Mouse (Mus musculus) limb, embryonic 14.5 days (tissue): ENCODE data around the gene Zfp444. TPM values are rescaled to one million over a fixed set of nuclear protein-coding genes. Genes with fewer than 3 reads are reported as not detected.

Source experiments
- ATAC-seq: fragments of 200-750 bp; cut with Nextera tagmentation; 2 replicates; pipeline ENCODE4 v1.8.0; 2017; ENCODE audit warnings: low read depth, moderate number of reproducible peaks, moderate TSS enrichment; ENCODE audit not compliant: low FRiP score
- DNase-seq: peaks from one replicate; pipeline ENCODE4 v3.0.0-alpha.2; 2015; ENCODE audit warnings: low spot score
- H3K27ac ChIP-seq: fragments of 300-500 bp; sonication (generic); replicated peaks from 2 replicates; pipeline ENCODE4 v1.5.1; 2014; ENCODE audit warnings: low read depth, mild to moderate bottlenecking, low read length, moderate library complexity, mixed read lengths
- H3K27me3 ChIP-seq: fragments of 300-500 bp; sonication (generic); 2 replicates; pipeline ENCODE4 v1.6.1; 2014; ENCODE audit warnings: low read length, mixed read lengths; ENCODE audit not compliant: control insufficient read depth, insufficient read depth
- H3K36me3 ChIP-seq: fragments of 300-500 bp; sonication (generic); 2 replicates; pipeline ENCODE4 v1.6.1; 2014; ENCODE audit warnings: mild to moderate bottlenecking, low read length, moderate library complexity, mixed read lengths; ENCODE audit not compliant: control insufficient read depth, insufficient read depth
- H3K4me1 ChIP-seq: fragments of 300-500 bp; sonication (generic); 2 replicates; pipeline ENCODE4 v1.6.1; 2014; ENCODE audit warnings: antibody characterized with exemption, low read length, mixed read lengths; ENCODE audit not compliant: control insufficient read depth, insufficient read depth
- H3K4me2 ChIP-seq: fragments of 300-500 bp; sonication (generic); replicated peaks from 2 replicates; pipeline ENCODE4 v1.6.1; 2014; ENCODE audit warnings: low read depth, mild to moderate bottlenecking, low read length, moderate library complexity; ENCODE audit not compliant: severe bottlenecking
- H3K4me3 ChIP-seq: fragments of 300-500 bp; sonication (generic); replicated peaks from 2 replicates; pipeline ENCODE4 v1.5.1; 2014; ENCODE audit warnings: low read length
- H3K9ac ChIP-seq: fragments of 300-500 bp; sonication (generic); 2 replicates; pipeline ENCODE4 v1.6.1; 2014; ENCODE audit warnings: mild to moderate bottlenecking, low read depth, low read length, moderate library complexity; ENCODE audit not compliant: severe bottlenecking
- H3K9me3 ChIP-seq: fragments of 300-500 bp; sonication (generic); 2 replicates; pipeline ENCODE4 v1.6.1; 2016; ENCODE audit warnings: low read length; ENCODE audit not compliant: control insufficient read depth
- POLR2A ChIP-seq: fragments of 200-500 bp; IDR thresholded peaks from 2 replicates; pipeline ENCODE4 v1.8.0; 2012; ENCODE audit warnings: inconsistent platforms, mild to moderate bottlenecking, moderate library complexity, borderline replicate concordance; ENCODE audit not compliant: insufficient read depth, insufficient read length; ENCODE audit errors: extremely low read depth
- WGBS: fragments of 180-500 bp; shearing (Covaris S2); extraction: QIAGEN DNeasy Blood & Tissue Kit; methylation state at CpG from one replicate; pipeline ENCODE4 v1.1.7; 2014; 5-methylcytosine and 5-hydroxymethylcytosine counted together
- polyA plus RNA-seq, 2 experiments: library from polyadenylated mRNA; depleted of rRNA in 1 of 2; stranded (reverse) in 1 of 2; unstranded in 1 of 2; fragments of >200 nt; fragmentation: Nextera tagmentation in 1 of 2; extraction: Ambion mirVana in 1 of 2; gene quantifications; 2 replicates each; pipeline versions ENCODE4 v1.2.1 to v1.2.3; 2012 to 2014

Zfp444 gene
- polyA plus RNA-seq, 2 experiments, result 50.6 to 54.2 TPM

DNA sequence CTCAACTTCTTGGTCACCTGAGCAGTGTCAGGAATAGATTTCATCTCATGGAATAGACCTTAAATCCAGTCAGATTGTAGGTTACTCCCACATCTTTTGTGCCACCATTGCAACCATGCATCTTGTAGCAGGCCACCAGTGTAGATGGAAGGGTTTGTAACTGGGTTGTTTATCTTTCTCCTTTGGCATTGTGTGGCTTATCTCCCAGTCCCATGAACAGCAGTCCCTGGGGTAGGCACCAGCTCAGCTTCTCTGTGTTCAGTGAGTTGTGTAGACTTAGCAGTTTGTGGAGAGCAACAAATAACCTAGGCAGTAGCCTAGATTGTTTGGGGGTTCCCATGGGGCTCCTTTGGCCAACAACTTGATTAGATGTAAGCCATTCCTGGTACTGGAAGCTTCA is 10.9 kb downstream of the Zfp444 start:
- TF ChIP-seq POLR2A, result no peak
- Histone ChIP-seq H3K9ac (no peak overlapping the region), H3K4me2 (no peak overlapping the region), H3K36me3 (peaks cover 52% of the 10 kb centered on the region), H3K27ac (no peak overlapping the region), H3K9me3 (no peaks in the 10 kb centered on the region), H3K4me1 (no peaks in the 10 kb centered on the region), H3K27me3 (no peaks in the 10 kb centered on the region), H3K4me3 (no peak overlapping the region)
- ATAC-seq (no peak), DNase-seq (no peak)

DNA sequence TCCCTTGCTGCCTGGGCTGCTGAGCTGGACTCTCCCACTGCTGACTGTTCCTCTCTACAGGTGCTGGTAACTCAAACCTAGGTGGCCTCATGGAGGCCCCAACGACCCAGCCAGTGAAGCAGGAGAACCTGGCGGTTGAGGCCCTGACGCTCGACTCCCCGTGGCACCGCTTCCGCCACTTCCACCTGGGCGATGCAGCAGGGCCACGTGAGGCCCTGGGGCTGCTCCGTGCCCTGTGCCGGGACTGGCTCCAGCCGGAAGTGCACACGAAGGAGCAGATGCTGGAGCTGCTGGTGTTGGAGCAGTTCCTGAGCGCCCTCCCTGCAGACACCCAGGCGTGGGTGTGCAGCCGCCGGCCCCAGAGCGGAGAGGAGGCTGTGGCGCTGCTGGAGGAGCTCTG is 11.8 kb downstream of the Zfp444 start:
- no peaks in the 10 kb centered on the region for H3K27me3 ChIP-seq
- no peak overlapping the region for H3K9ac ChIP-seq
- no peak overlapping the region for H3K4me3 ChIP-seq
- no peak for TF ChIP-seq POLR2A
- no peak for ATAC-seq
- H3K9me3 ChIP-seq, result no peaks in the 10 kb centered on the region
- no peaks in the 10 kb centered on the region for H3K4me1 ChIP-seq
- peaks cover 61% of the 10 kb centered on the region for H3K36me3 ChIP-seq
- no peak overlapping the region for H3K4me2 ChIP-seq
- WGBS, result 92% methylated on average over 19 of the region's 19 CpGs
- H3K27ac ChIP-seq, result no peak overlapping the region
- DNase-seq, result no peak

DNA sequence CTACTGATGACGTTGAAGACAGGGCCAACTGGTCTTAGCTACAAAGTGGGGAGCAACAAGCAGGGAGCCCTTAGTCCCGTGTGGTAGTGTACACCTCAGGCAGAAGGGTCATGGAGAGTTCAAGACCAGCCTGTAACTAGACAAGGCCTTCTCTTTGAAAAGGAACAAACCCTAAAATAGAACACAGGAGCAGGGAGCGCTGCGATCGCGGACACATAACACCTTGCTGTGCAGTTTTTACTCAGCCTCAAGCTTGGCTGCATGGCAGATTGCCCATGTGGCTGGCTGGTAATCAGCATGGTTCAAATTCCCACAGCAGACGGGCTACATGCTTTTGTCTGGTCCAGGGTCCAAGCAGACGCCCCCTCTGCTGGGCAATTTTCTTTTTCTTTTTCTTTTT is 12.5 kb downstream of the Zfp444 start:
- DNase-seq (no peak), ATAC-seq (no peak)
- H3K27me3 ChIP-seq, result no peaks in the 10 kb centered on the region
- H3K9me3 ChIP-seq, result no peaks in the 10 kb centered on the region
- H3K4me1 ChIP-seq, result no peaks in the 10 kb centered on the region
- no peak overlapping the region for H3K27ac ChIP-seq
- H3K4me3 ChIP-seq, result no peak overlapping the region
- WGBS, result 83% methylated on average over 8 of the region's 8 CpGs
- no peak overlapping the region for H3K4me2 ChIP-seq
- peaks cover 65% of the 10 kb centered on the region for H3K36me3 ChIP-seq
- no peak for TF ChIP-seq POLR2A
- H3K9ac ChIP-seq, result no peak overlapping the region

DNA sequence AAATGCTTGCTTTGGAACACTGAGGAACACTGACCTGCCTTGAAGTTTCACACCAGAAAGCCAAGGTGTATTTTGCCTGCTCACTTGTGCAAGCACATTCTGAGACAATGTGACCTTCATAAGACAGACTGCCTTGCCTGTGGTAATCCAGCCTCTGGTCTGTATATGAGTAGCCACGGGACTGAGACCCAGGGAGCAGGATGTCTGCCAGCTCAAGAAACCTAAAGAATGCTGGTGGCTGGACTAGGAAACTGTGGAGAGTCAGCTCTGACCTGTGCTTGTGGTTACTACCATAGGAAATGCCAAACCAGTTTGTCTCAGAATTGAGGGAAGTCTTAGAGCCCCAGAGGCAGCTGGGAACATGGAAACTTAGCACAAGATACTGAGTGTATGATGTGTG is 13.4 kb downstream of the Zfp444 start:
- Histone ChIP-seq H3K27me3 (no peaks in the 10 kb centered on the region), H3K4me2 (no peak overlapping the region), H3K9ac (no peak overlapping the region), H3K4me1 (no peaks in the 10 kb centered on the region), H3K9me3 (no peaks in the 10 kb centered on the region), H3K27ac (no peak overlapping the region), H3K4me3 (no peak overlapping the region), H3K36me3 (peaks cover 69% of the 10 kb centered on the region)
- no peak for TF ChIP-seq POLR2A
- WGBS, result 93% methylated on average over 1 of the region's 1 CpGs
- ATAC-seq (no peak), DNase-seq (no peak)

DNA sequence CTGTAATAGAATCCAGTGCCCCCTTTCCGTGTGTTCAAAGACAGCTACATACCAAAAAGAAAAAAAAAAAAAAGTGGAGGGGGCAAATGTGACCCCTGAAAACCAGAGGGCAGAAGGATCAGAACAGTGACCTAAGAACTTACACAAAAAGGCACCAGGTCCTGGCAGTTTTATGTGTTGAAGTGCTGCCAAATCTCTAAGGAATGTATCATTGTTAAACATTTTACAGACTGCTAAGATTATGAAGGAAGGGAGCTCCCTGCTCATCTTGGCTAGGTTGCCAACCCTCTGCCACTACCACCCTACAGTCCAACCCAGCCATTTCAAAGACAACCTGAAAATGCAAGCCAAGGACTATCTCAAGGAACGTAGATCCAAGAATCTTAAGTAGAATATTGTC is 14.2 kb downstream of the Zfp444 start:
- ATAC-seq (no peak), DNase-seq (no peak)
- 97% methylated on average over 2 of the region's 2 CpGs for WGBS
- Histone ChIP-seq H3K9ac (no peak overlapping the region), H3K27ac (no peak overlapping the region), H3K4me3 (no peak overlapping the region), H3K27me3 (no peaks in the 10 kb centered on the region), H3K9me3 (no peaks in the 10 kb centered on the region), H3K36me3 (peaks cover 69% of the 10 kb centered on the region), H3K4me2 (no peak overlapping the region), H3K4me1 (no peaks in the 10 kb centered on the region)
- TF ChIP-seq POLR2A, result no peak

DNA sequence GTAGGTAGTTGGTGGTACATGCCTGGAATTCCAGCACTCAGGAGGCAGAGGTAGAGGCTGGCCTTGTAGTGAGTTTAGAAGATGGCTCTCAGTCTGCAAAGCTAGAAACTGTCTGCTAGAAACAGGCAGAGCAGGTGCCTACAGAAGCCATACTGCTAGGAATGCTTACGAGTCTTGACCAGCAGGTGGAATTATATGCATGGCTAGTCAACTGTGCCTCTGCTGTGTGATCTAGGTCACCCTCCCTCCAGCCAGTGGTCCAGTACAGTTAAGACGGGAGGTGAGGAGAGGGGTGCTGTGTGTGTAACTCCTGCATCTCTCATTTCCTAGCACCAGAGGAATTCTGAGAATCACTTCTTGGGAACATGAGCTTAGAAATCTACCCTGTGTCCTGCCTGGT is 14.7 kb downstream of the Zfp444 start:
- Histone ChIP-seq H3K4me2 (no peak overlapping the region), H3K9ac (no peak overlapping the region), H3K4me3 (no peak overlapping the region), H3K27ac (no peak overlapping the region), H3K27me3 (no peaks in the 10 kb centered on the region), H3K4me1 (no peaks in the 10 kb centered on the region), H3K36me3 (peaks cover 69% of the 10 kb centered on the region), H3K9me3 (no peaks in the 10 kb centered on the region)
- no peak for TF ChIP-seq POLR2A
- ATAC-seq (no peak), DNase-seq (no peak)
- 85% methylated on average over 2 of the region's 2 CpGs for WGBS
